Mouse (Mus musculus) heart, embryonic 11.5 days (tissue): ENCODE measurements around the gene Tmem126a. TPM values are rescaled to one million over a fixed set of nuclear protein-coding genes. Genes with fewer than 3 reads are reported as not detected.
A peak's percentile ranks its signal among the peaks of the same experiment; 100 is the strongest.

Source experiments
- ATAC-seq: fragments of 200-750 bp; cut with Nextera tagmentation; replicated peaks from 2 replicates; pipeline ENCODE4 v1.8.0; 2017; ENCODE audit warnings: moderate library complexity; ENCODE audit not compliant: insufficient number of reproducible peaks, low FRiP score, low TSS enrichment
- H3K27ac ChIP-seq: fragments of 300-500 bp; sonication (generic); 2 replicates; pipeline ENCODE4 v1.5.1; 2014; ENCODE audit warnings: mild to moderate bottlenecking, low read depth, low read length
- H3K27me3 ChIP-seq: fragments of 300-500 bp; sonication (generic); 2 replicates; pipeline ENCODE4 v1.6.1; 2014; ENCODE audit warnings: mild to moderate bottlenecking, low read length, mixed read lengths; ENCODE audit not compliant: control insufficient read depth, insufficient read depth
- H3K36me3 ChIP-seq: fragments of 300-500 bp; sonication (generic); 2 replicates; pipeline ENCODE4 v1.6.1; 2014; ENCODE audit warnings: mild to moderate bottlenecking, low read length, moderate library complexity, mixed read lengths; ENCODE audit not compliant: control insufficient read depth, insufficient read depth
- H3K4me1 ChIP-seq: fragments of 300-500 bp; sonication (generic); 2 replicates; pipeline ENCODE4 v1.6.1; 2014; ENCODE audit warnings: low read length; ENCODE audit not compliant: control insufficient read depth, insufficient read depth
- H3K4me2 ChIP-seq: fragments of 300-500 bp; sonication (generic); 2 replicates; pipeline ENCODE4 v1.6.1; 2014; ENCODE audit warnings: mild to moderate bottlenecking, moderate library complexity
- H3K4me3 ChIP-seq: fragments of 300-500 bp; sonication (generic); 2 replicates; pipeline ENCODE4 v1.5.1; 2014; ENCODE audit warnings: low read depth, low read length
- H3K9ac ChIP-seq: fragments of 300-500 bp; sonication (generic); 2 replicates; pipeline ENCODE4 v1.6.1; 2014; ENCODE audit warnings: mild to moderate bottlenecking, low read depth, low read length, moderate library complexity
- H3K9me3 ChIP-seq: fragments of 300-500 bp; sonication (generic); replicated peaks from 2 replicates; pipeline ENCODE4 v1.6.1; 2016; ENCODE audit warnings: low read length; ENCODE audit not compliant: control insufficient read depth
- WGBS: fragments of 180-500 bp; shearing (Covaris S2); extraction: QIAGEN DNeasy Blood & Tissue Kit; methylation state at CpG from one replicate; pipeline ENCODE4 v1.1.7; 2014; ENCODE audit not compliant: insufficient replicate concordance; 5-methylcytosine and 5-hydroxymethylcytosine counted together
- polyA plus RNA-seq: library from polyadenylated mRNA; unstranded; fragments of >200 nt; fragmentation: Nextera tagmentation; extraction: Ambion mirVana; gene quantifications from 2 replicates; pipeline ENCODE4 v1.2.1, GENCODE M21; 2014

Tmem126a gene
- polyA plus RNA-seq, 1 experiment from 2014 or later, result 106 TPM

- Histone ChIP-seq H3K27ac (no peak overlapping the region), H3K9me3 (no peaks in the 10 kb centered on the region), H3K4me1 (0 out of 2 replicates have a peak, but pooled peaks cover 2% of the 10 kb centered on the region), H3K4me2 (peak overlapping the region; percentile 82), H3K27me3 (no peaks in the 10 kb centered on the region), H3K4me3 (peak overlapping the region; percentile 48), H3K36me3 (no peaks in the 10 kb centered on the region), H3K9ac (peak overlapping the region; percentile 65; the same call in 1 of the 2 replicates)
- 39% methylated on average over 9 of the region's 9 CpGs for WGBS
- ATAC-seq, result no peak
These were observed 30.0 kb downstream of the Tmem126a start for GRCm38 (mm10) chr7:90427006-90427405.

GRCm38 (mm10) chr7:90426020-90427001 lies 30.7 kb downstream of the Tmem126a start, which contains the start of gene Ccdc89:
TSS of gene Ccdc89 (plus strand) at chr7:90426577.
- ATAC-seq, result peak; percentile 97
- 16% methylated on average over 29 of the region's 29 CpGs for WGBS

DNA sequence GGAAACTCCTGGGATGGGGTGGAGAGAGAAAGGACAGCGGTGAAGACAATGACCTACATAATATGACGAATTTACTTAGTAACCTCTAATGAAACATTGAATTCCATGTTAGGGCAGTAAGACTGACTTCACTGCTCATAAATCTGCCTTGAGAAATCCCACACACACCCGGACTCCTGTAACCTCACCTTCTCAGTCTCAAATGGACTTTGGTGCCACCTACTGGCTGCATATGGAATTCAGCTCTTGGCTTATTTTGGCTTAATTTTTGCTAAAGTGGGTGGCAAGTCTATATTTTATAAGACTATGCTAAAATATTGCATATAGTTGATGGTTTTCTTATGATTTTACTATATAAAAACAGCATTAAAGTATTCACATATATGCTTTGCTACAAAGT lies 47.1 kb downstream of the Tmem126a start:
- WGBS, result 43% methylated on average over 3 of the region's 3 CpGs
- ATAC-seq, result no peak
- Histone ChIP-seq H3K4me3 (no peak overlapping the region), H3K4me2 (no peak overlapping the region), H3K27me3 (no peaks in the 10 kb centered on the region), H3K4me1 (no peaks in the 10 kb centered on the region), H3K9me3 (no peaks in the 10 kb centered on the region), H3K9ac (no peak overlapping the region), H3K36me3 (no peaks in the 10 kb centered on the region), H3K27ac (no peak overlapping the region)

More at GRCm38 (mm10) chr7:90426020-90427001, 30.7 kb downstream of the Tmem126a start, which contains the start of gene Ccdc89:
- H3K9me3 ChIP-seq, result no peaks in the 10 kb centered on the region
- H3K4me1 ChIP-seq, result 0 out of 2 replicates have a peak, but pooled peaks cover 2% of the 10 kb centered on the region
- H3K36me3 ChIP-seq, result no peaks in the 10 kb centered on the region
- peak within 1 kb of the TSS; percentile 65 for H3K9ac ChIP-seq
- H3K4me2 ChIP-seq, result peak within 1 kb of the TSS; percentile 82
- no peak within 1 kb of the TSS for H3K27ac ChIP-seq
- peak within 1 kb of the TSS; percentile 48 for H3K4me3 ChIP-seq
- no peaks in the 10 kb centered on the region for H3K27me3 ChIP-seq

Other genes with a start within 250 kb of the Tmem126a start
- not detected in 2 replicates for gene Ccdc83, start 191.5 kb downstream of the Tmem126a start, polyA plus RNA-seq
- 5.2 and 5.5 TPM in 2 replicates for gene Sytl2, start 155.0 kb downstream of the Tmem126a start, polyA plus RNA-seq
- gene Ccdc89, start 30.7 kb downstream of the Tmem126a start, polyA plus RNA-seq, result 0.64 and 1.2 TPM in 2 replicates
- gene Crebzf, start 14.5 kb downstream of the Tmem126a start, polyA plus RNA-seq, result 25.8 and 27.0 TPM in 2 replicates
- 24.0 and 35.2 TPM in 2 replicates for gene Tmem126b, start 18.8 kb upstream of the Tmem126a start, polyA plus RNA-seq
- 8.5 and 9.3 TPM in 2 replicates for gene Dlg2, start 19.4 kb upstream of the Tmem126a start, polyA plus RNA-seq